Mouse (Mus musculus): ENCODE measurements around the gene Idh2.

DNA sequence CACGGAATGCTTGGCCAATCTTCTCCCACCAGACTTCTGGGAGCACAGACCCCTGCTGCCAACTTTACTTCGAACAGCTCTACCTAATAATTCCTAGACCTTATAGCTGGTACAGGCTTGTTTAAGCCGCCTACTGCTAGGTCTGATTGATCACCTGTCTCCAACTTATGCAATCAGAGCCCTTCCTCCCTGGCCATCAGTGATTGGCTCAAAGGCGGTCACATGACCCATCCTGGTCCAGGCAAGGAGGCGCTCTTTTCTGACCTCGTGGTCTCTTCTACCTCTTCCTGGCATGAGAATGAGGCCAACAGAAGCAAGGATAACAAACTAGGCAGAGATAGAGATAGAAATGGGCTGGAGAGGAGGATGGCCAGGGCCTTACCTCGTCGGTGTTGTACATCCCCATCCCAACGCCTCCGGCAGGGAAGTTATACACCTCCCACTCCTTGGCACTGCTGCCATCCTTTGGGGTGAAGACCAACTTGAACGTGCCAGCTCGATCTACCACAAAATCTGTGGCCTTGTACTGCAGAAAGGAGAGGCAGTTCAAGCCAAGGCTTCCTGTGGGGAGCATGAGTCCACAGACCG lies 16.7 kb downstream of the Idh2 start:
- TF ChIP-seq CTCF (IDR thresholded peaks at IDR 0.05; ENCODE audit: low read depth) (no peak), EP300 (IDR thresholded peaks at IDR 0.05; ENCODE audit: low read depth) (no peak)
